Mouse (Mus musculus): ENCODE results near the gene Phlda2. TPM values are rescaled to one million over a fixed set of nuclear protein-coding genes. Genes with fewer than 3 reads are reported as not detected.

Phlda2 gene
- total RNA-seq, 4 experiments from 2014 or later: not detected

DNA sequence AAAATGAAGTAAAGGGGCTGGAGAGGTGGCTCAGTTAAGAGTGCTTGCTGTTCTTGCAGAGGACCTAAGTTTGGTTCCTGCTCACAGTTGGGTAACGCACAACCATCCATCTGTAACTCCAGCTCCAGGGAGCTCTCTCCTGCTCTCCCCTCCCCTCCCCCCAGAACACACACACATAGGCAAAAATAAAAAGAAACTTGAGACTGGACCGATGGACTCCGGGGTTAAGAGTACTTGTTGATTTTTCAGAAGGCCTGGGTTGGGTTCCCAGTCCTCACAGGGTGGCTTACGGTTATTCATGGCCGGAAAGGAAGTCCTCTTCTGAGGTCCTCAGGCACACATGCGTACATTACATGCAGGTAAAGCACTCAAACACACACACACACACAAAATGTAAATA is 976 bp upstream of the Phlda2 start:
- DNase-seq (ENCODE audit: low spot score in 2 of 2): no peak

DNA sequence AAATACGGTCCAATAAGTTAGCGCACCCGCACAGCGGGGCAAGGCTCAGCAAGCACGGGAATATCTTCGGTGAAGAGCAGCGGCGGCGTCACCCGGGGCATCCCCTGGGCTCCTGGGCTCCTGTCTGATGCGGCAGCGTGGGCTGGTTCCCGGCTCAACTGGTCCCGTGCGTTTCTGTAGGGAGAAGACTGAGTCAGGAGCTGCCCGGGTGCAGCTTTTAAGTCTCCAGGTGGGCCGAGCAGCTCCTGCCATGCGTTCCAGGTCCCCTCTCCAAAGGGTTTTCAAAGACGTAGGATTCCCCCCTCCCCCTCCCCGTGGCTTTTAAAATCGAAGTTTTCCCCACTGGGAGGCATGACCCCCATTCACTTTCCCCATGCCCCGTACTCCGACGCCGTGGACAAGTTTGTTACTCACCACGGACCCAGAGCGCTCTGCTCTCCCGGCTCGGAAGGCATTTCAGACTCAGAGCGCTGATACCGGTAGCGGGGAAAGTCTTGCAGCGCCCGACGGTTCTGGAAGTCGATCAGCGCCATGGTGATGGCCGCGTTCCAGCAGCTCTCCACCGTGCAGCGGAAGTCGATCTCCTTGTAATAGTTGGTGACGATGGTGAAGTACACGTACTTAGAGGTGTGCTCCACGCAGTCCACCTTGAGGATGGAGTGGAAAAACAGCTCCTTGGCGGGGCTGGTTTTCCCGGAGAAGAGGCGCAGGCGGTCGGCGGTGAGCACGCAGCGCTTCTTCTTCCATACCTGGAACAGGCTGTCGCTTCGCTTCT is 1.1 kb downstream of the Phlda2 start:
- no peak for DNase-seq (ENCODE audit: low spot score in 2 of 2)

DNA sequence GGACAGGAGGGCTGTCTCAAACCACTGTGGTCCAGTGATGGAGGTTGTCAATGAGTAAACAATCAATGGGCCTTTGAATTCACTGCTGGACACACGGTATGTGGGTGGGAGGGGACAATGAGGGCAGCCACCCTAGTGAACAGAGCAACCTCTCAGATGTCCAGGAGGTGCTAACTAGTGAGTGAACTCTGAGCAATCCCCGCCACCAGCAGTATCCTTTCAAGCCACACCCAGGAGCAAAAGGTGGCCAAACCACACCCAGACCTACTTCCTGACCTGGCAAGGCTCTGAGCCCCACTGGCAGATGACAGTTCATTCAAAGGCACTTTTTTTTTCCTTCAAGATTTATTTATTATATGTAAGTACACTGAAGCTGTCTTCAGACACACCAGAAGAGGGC is 2.0 kb downstream of the Phlda2 start:
- no peak for DNase-seq (ENCODE audit: low spot score in 2 of 2)

DNA sequence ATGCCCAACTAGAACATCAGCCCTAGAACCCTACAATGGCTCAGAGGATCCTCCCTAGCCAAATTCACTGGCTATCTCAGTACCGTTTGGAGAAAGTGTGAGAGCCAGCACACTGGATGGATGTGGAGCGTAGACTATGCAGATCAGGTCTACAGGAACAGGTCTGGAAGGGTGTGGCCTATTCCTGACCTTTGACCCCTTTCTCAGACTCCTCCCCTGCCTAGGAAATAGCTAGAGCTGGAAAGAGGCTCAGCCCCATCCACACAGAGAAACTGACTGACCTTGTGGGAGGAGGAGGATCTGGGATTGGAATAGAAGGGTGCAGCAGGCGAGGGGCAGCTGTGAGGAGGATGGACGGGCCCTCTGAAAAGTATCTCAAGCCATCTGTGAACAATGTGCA is 4.4 kb downstream of the Phlda2 start:
- no peak for DNase-seq (ENCODE audit: low spot score in 2 of 2)

DNA sequence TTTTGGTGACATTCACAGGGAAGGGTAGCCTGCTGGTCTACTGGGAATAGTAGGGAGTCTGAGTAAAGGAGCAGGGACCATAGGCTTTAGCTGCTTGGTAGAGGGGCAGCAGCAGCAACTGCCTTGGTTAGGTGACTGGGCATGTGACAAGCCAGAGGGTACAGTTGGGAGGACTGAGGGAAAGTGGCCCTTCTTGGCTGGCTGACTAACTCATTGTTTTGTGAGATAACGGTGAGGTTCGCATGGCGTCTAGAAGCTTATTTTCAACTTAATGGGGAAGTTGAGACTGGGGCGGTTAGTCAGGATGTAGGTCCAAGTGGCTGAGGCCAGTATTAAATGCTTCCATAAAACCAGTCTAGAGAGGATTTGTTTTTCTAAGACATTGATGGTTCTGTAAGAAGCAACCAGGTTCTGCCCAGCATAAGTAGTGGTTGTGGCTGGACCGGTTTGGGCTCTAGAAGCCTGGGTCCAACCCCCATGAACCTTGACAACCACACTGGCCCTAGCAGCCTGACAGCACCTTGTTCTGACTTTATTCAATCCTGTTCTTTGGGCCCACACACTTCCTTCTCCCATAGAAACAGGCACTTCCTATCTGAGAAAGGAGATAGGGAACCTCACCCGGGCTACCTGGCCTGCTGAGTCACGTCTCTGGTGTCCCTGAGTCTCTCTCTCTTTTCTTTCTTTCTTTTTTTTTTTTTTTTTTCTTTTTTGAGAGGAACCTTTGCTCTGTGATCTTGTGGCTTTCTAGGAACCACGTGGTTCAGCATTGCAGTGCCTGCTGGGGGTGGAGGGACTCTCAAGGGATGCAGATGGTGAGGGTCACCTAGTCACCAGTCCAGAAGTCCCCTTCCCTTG is 7.6 kb downstream of the Phlda2 start:
- DNase-seq (ENCODE audit: low spot score in 2 of 2): no peak

DNA sequence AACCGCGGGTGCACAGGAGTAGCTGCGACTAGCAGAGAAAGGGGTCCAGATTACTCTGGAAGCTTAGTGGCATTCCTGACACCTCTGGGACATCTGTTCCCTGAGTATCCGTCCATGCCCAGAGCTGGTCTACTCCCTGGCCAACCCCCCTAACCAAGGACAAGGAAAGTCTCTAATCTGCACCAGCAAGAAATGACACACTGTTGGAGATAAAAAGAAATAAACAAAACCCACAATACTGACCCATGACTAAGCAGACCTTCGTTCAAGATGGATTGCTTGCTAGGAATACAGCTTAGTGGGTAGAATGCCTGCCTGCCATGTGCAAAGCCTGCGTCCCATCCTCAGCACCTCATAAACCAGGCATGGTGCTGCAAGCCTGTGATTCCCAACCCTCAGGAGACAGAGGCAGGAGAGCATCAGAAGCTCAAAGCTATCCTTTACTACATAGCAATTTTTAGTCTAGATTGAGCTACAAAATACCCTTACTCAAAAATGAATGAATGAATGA is 9.3 kb downstream of the Phlda2 start:
- DNase-seq (ENCODE audit: low spot score in 2 of 2): no peak

DNA sequence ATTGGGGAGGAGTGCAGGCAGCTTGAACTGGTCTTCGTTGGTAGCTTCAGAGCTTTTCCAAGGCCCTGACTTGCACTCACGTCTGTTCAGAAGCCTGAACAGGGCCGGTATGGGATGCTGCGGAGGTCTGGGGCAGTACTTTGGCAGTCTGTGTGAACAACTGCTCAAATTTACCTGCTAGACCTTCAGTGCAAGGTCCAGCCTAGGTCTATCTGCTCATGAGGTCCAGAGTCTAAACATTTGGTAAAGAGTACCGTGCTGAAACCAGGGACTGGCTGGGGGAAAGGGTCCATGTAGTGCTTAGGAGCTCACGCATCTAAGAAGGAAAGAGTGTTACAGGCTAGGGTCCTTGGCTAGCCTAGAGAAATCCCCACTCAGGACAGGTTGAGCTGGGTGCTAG is 13.2 kb downstream of the Phlda2 start:
- no peak for DNase-seq (ENCODE audit: low spot score in 2 of 2)

DNA sequence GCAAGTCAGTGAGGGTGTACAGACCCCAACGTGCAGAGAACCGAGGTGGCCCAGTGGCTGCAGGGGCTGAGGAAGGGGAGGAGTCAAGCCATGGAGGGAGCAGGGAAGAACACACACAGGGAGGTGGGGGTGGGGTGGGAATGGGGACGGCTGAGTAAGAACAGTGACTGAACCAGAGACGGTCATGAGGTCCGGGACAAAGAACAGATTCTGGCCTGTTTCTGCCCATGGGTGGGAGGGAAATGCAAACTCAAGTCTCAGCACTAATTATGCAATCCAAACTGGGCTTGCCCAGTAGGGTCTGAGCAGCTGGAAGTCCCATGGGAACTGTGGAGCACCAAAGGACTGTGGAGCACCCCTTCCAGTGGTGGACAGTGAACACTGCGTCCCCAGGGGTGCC is 20.4 kb downstream of the Phlda2 start:
- DNase-seq (ENCODE audit: low spot score in 2 of 2): no peak

DNA sequence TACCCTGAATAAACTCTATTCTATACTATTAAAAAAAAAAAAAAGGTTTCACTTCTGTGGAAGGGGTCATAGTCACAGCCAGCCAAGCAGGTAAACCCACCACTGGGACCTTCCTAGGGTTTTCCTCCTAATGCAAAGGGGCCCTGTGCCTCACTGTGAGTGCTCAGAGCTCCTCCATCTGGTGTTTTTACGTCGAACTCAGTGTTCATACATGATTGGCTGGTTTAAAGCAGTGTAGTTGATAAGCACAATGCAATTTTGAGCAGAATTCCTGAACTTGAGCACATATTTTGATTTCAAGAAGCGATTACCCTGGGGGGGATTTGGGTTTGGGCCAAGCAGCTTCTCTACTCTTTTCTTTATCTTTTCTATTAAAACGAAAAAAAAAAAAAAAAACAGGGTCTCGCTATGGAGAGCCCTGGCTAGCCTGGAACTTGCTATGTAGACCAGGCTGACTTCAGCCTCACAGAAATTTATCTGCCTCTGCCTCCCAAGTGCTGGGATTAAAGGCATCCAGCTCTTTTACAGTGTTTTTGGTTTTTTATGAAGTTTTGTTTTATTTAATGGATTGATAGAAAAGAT is 21.1 kb downstream of the Phlda2 start:
- DNase-seq (ENCODE audit: low spot score in 2 of 2): no peak

DNA sequence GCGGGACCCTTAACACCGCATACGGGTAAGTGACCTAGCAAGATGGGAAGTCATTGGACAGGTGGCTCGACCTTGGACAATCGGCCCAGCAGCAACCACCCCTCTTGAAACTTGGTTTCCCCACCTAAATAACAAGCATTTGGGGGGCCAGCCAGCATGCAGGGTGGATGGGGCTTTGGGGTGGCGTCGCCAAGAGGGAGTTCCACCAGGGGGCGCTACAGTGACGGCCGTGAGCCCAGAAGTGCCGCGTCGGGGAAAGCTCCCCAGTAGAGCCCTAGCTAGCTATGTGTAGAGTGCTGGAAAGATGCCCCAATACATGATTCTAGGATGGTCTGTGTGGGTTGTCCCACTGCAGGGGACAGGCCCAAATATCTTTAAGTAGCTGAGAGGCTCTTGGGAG is 22.5 kb downstream of the Phlda2 start:
- DNase-seq (ENCODE audit: low spot score in 2 of 2): no peak

DNA sequence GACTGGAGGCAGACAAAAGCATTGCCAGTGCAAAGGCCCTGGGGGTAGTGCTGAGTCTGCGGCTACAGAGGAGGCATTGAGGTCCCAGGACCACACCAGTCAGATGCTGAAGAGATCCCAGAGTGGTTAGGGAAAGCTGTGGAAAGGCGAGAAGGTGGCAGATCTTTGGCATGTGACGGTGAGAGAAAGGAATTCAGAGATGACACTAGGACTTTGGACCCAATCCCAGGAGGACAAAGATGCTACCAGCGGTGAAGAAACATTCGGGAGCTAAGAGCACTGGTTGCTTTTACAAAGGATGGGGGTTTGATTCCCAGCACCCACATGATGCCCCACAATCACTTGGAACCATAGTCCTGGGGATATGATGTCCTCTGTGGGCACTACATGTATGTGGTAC is 25.1 kb downstream of the Phlda2 start:
- DNase-seq (ENCODE audit: low spot score in 2 of 2): no peak

DNA sequence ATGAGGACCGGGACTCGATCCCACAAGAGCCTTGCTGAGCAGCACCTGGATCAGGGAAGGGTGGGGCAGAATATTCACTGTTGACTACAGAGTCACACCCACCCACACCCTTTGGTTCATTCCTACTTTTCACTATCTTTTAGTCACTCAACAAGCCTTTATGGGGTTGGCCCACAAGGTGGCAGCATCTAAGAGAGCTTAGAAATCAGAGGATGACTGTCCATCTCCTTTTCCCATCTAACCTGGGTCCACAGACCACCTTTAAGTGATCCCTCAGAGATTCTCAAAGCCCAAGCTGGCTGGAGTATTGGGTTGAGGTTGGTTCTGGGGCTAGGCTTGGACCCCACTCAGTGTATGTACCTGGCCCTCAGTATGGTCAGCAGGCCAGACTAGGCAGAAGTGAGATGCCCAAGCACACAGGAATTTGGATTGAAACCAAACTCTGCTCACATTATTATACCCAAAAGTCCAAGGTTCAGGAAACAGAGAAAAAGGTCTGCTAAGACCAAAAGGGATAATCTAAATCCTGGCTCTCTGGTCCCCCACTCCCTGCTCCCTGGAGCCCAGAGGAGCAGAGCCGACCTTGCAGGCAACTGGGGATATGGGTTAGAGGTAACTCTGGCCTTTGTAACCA is 26.1 kb downstream of the Phlda2 start:
- DNase-seq (ENCODE audit: low spot score in 2 of 2): no peak

DNA sequence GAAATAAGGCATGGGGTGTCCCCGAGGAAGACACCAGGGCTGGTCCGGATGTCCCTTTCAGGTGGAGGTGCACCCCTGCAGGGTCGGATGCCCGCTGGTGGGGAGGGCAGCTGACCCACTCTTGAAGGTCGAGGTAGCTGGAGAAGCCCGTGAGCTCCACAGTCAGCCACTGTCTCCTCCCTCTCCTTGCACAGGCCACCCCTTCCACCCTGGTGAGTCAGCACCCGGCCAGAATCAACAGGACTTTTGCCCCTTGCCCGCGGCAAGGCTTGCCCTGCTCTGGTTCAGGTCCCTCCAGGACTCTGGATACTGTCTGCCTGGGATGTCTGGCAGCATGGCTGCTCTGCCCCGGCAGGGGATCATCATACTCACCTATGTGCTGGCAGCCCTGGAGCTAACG is 27.1 kb downstream of the Phlda2 start:
- no peak for DNase-seq (ENCODE audit: low spot score in 2 of 2)

DNA sequence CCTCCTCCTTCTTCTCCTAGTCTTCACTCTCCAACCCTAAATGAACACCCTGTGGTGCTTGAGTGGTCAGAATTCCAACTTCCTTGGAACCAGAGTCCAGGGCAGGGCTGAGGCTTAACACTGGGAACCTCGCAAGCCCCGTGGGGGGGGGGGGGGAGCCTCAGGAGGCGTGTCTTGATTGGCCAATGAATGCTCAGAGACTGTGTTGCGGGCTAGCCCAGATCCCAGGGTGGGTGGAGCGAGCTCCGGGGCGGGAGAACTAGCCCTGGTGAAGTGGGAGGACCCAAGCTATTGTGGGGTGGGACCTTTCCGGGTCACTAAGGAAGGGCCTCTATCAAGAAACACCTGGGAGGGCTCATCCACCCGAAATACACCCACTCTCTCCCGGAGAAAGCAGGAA is 28.1 kb downstream of the Phlda2 start:
- DNase-seq (ENCODE audit: low spot score in 2 of 2): no peak

DNA sequence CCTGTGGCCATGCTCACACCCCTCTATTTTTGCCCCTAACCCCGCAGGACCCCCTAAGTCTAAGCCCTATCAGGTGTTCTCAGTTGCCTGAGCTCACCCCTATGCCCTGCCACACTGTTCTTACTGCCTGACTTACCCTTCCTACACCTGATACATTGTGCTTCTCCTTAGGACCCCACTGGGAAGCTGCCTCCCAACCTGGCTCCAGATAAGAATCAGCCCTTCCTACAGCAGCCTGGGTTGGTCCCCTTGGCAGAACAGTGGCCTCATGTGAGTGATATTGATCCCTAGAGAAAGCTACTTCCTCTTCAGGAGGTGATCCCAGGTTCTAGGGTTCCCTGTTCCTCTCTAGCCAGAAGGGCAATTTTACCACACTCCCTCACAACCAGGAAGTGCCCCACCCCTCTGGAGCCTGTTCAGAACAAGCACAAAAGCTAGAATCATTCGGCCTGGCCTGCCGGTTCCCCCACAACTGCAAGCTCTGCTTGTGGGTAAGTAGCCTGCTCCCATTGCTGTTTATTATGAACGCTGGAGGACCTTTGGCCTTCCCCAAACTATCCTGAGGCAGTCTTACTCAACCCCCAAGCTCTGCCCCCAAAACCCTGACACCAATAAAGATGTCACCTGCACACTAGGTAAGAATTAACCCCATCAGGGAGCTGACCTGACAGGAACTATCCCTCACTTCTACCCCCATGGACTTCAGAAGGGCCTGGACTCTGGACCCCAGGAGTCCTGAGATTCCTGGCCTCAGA is 29.4 kb downstream of the Phlda2 start, which contains the start of gene Slc22a18:
TSS of gene Slc22a18 (plus strand) at position 390 of the 755 bp plus-strand sequence.
- DNase-seq (ENCODE audit: low spot score in 2 of 2): no peak

DNA sequence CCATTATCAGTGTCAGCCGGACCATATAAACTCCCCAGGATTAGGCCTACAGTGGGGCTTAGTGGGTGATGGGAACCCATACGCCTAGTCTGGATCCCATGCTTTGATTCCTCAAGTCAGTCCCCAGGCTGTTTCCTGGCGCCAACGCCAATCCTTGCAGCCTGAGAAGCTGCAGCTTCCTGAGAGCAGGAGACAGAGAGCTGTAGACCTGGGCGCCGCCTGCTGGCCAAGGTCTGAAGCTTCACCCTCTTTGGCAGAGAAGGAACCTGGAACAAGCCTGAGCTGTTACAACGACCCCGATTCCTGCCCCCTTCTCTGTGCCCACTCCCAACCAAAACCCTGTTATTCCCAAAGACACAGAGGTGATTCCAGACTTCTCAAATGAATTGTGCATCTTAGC is 33.0 kb downstream of the Phlda2 start:
- DNase-seq (ENCODE audit: low spot score in 2 of 2): peak in 1 of 2 experiments; percentile 51

DNA sequence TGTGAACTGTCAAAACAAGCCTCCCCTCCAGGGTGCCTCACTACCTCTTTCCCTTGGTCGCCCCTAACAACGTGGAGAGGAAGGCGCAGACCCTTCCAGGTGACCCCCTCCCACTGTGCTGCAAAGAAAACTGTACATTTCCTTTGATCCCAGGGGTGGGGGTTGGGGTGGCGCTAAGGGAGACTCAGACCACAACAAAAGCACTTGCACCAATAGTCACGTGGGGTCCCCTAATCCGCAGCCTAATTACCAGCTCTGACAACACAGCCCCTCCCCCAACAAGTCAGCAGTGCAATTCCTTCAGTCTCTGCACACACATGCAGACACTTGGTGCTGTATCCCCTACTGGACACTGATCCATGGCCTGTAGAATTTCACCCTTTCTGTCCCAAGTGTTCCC is 35.2 kb downstream of the Phlda2 start:
- no peak for DNase-seq (ENCODE audit: low spot score in 2 of 2)

DNA sequence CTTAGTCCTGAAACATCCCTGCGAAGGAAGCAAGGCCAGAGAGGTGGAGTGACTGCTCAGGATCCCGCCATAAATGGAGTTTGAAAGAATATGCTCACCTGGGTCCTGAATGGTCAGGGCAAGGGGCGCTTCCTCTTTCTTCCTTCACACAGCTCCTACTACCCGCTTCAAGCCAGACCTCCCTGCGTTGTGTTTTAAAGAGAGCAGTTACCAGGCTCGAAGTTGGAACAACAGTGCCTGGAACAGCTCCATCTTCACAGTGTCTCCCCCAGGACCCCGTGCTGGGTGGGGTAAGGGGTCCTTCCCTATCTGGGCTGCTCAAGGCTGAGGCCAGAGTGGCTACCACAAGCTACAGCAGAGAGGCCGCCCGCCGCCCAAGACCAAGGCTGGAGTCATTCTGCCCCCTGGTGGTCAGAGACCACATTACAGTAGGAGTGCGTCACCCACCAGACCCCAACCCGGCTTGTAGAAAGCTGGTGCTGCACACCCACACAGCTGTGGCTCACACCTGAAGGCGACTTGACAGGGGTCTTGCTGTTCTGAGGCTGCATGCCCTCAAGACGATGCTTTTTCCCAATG is 36.8 kb downstream of the Phlda2 start:
- peak; percentile 50 to 73 for DNase-seq (ENCODE audit: low spot score in 2 of 2)

DNA sequence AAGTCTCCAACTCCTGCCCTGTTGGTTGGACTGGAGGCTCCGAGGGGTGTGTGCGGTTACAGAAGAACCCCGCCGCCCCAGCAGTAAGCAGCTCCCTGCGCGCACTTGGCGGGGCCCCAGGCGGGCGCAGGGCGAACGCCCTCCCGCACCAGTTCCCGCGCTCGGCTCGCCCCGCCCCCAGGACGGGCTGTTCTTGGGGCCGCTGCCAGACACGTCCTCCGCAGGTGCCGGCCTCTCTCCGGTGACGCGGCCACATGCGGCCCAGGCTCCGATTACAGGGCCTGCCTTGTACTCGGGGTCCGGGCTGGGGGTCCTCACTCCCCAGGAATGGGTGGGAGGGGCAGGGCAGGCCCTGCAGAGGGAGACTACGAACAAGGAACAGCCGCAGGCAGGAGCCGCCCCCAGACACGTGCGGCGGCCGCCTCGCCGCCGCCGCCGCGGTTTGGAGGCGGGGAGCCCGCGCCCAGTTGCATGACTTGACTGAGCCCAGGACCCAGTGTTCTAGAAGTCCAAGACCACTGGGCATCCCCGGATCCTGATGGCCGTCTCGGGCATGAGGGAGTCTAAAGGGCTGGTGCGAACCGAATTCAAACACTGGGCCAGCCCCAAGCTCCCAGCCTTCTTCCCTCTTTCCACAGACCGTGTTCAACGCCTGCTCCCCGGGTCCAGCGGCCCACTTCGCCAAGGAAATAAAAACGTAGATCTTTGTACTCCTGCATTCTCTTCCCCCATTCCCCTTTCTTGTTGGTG is 38.0 kb downstream of the Phlda2 start:
- no peak for DNase-seq (ENCODE audit: low spot score in 2 of 2)
